In the genomic region with DNA sequence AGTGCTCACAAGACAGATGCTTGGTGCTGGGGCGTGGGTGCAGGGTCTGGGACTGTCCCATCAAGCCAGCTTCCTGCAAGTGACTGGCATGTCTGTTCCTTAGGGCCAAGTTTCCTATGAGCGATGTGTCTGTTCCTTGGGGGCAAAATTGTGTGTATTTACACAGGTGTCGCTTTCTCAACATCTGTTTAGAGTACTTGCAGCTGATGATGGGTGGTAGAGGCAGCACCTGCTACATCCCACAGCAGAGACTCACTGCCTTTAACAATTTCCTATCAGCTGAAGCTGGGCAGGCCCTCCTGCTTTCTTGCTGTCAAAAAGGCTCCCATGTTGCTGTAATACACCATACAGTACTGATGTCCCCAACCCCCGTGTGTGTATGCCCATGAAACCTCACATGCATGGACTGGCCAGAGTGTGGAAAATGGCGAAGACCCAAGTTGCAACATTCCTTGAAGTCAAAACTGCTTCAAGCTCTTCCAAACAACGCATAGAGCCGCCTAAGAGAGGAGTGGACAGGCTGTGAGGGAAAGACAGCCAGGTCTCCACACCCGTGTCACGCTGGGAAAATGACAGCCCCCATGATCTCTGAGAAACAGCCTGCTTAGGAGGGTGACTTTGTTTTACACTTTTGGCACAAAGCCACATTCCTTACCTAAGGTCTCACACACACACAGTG, we compare ENCODE assay signal across 9 mouse cellular contexts. TPM values are rescaled to one million over a fixed set of nuclear protein-coding genes. Genes with fewer than 3 reads are reported as not detected.
DNase-seq lines count a peak whose midpoint lies in the region; ATAC-seq and TF ChIP-seq lines count a peak whose summit lies in the region.
"Had no signal": no experiment of that assay in that cellular context is flagged by ENCODE, and none has a peak within 500 bp of the region (broad histone marks: within the 10 kb centered on the region; RNA-seq: fewer than 3 reads in every experiment).

No protein-coding gene starts in this region.

- peak overlapping the region; percentile 97 for H3K4me2 ChIP-seq in liver, postnatal 0 days (ENCODE audit: low read depth, low read length)
- peak overlapping the region; percentile 60 for H3K4me2 ChIP-seq in stomach, embryonic 14.5 days (replicated peaks; ENCODE audit: low read depth, low read length)

- peak in 1 of 2 experiments; percentile 14 for DNase-seq in heart, adult 2 months
- DNase-seq in heart, postnatal 36 days, result no peak
- peak; percentile 31 to 63 for DNase-seq in right cerebral cortex, postnatal 10 days (ENCODE audit: low spot score in 2 of 2)
- no peak for DNase-seq in right cerebral cortex, postnatal 14 days
- peak; percentile 70 for DNase-seq in gonadal fat pad, adult 2 months (ENCODE audit: low read depth)
- no peak for DNase-seq in liver, postnatal 0 days

- no peaks in the 10 kb centered on the region for H3K36me3 ChIP-seq in heart, adult 2 months (ENCODE audit: control insufficient read depth, insufficient read depth, low read length)
- H3K36me3 ChIP-seq in liver, postnatal 0 days (replicated peaks; ENCODE audit: insufficient read depth, low read length), result peaks cover 28% of the 10 kb centered on the region
- H3K36me3 ChIP-seq in stomach, embryonic 14.5 days (ENCODE audit: control insufficient read depth, insufficient read depth, low read length), result peaks cover 21% of the 10 kb centered on the region
- H3K36me3 ChIP-seq: G1E had no signal

- peak overlapping the region; percentile 96 for H3K27ac ChIP-seq in heart, adult 2 months
- peak overlapping the region; percentile 89 for H3K27ac ChIP-seq in liver, postnatal 0 days (ENCODE audit: low read depth)
- peak overlapping the region; percentile 89 for H3K27ac ChIP-seq in stomach, embryonic 14.5 days (ENCODE audit: low read length)

- TF ChIP-seq CTCF in heart, adult 2 months (IDR thresholded peaks at IDR 0.05), result no peak
- TF ChIP-seq CTCF in liver, postnatal 0 days (IDR thresholded peaks at IDR 0.05; ENCODE audit: low read depth), result no peak

- no peak for TF ChIP-seq EP300 in heart, adult 2 months (IDR thresholded peaks at IDR 0.05; ENCODE audit: insufficient read depth, low read depth, low read length)
- no peak for TF ChIP-seq EP300 in liver, postnatal 0 days (IDR thresholded peaks at IDR 0.05; ENCODE audit: low read depth)

- peaks cover 21% of the 10 kb centered on the region for H3K4me1 ChIP-seq in heart, adult 2 months (ENCODE audit: control insufficient read depth, insufficient read depth, low read length)
- H3K4me1 ChIP-seq in liver, postnatal 0 days (ENCODE audit: insufficient read depth), result peaks cover 47% of the 10 kb centered on the region
- peaks cover 20% of the 10 kb centered on the region for H3K4me1 ChIP-seq in stomach, embryonic 14.5 days (ENCODE audit: control insufficient read depth, insufficient read depth, low read length)

- H3K9me3 ChIP-seq in liver, postnatal 0 days (ENCODE audit: low read length), result no peaks in the 10 kb centered on the region
- no peaks in the 10 kb centered on the region for H3K9me3 ChIP-seq in stomach, embryonic 14.5 days (ENCODE audit: control insufficient read depth, low read depth, low read length)

- no peaks in the 10 kb centered on the region for H3K27me3 ChIP-seq in heart, adult 2 months (ENCODE audit: control insufficient read depth, insufficient read depth, low read length)
- no peaks in the 10 kb centered on the region for H3K27me3 ChIP-seq in liver, postnatal 0 days (ENCODE audit: insufficient read depth, low read length)
- H3K27me3 ChIP-seq in stomach, embryonic 14.5 days (ENCODE audit: control insufficient read depth, insufficient read depth, low read length), result no peaks in the 10 kb centered on the region

- WGBS in heart, adult 2 months, result 28% methylated on average over 9 of the region's 9 CpGs
- WGBS in liver, postnatal 0 days (ENCODE audit: insufficient replicate concordance), result 28% methylated on average over 9 of the region's 9 CpGs
- WGBS in stomach, embryonic 14.5 days, result 18% methylated on average over 9 of the region's 9 CpGs

- intact Hi-C loops in heart, adult 2 months (cut with DNase I), result loop anchor here (2.0 to 5.0 kb wide), 4 partner anchors 31 to 278 kb away; a partner anchor contains a TSS
- intact Hi-C loops in heart, postnatal 36 days (cut with DNase I), result loop anchor here (2.0 to 5.0 kb wide), 3 partner anchors 33 to 278 kb away; a partner anchor contains a TSS

- ATAC-seq in liver, postnatal 0 days, result no peak
- no peak; the same call in 1 of the 2 replicates for ATAC-seq in stomach, embryonic 14.5 days (ENCODE audit: insufficient number of reproducible peaks, insufficient read depth, low FRiP score, low read depth)
- no peak for ATAC-seq in cerebellum, adult (ENCODE audit: insufficient number of reproducible peaks, low FRiP score, low TSS enrichment)

- no peak for TF ChIP-seq POLR2A in heart, adult 2 months (IDR thresholded peaks at IDR 0.05; ENCODE audit: insufficient read depth, low read depth, low read length)

- no peaks in the 10 kb centered on the region for H3K79me2 ChIP-seq in heart, adult 2 months (replicated peaks; ENCODE audit: control insufficient read depth, insufficient read depth, low read length)

- H3K4me3 ChIP-seq in heart, adult 2 months, result peak overlapping the region; percentile 89
- H3K4me3 ChIP-seq in liver, postnatal 0 days (ENCODE audit: low read depth, low read length), result peak overlapping the region; percentile 89
- H3K4me3 ChIP-seq in stomach, embryonic 14.5 days (ENCODE audit: low read depth, low read length), result peak overlapping the region; percentile 83

- H3K9ac ChIP-seq in heart, adult 2 months (ENCODE audit: low read depth, low read length), result peak overlapping the region; percentile 68
- H3K9ac ChIP-seq in liver, postnatal 0 days (replicated peaks), result peak overlapping the region; percentile 70
- H3K9ac ChIP-seq in stomach, embryonic 14.5 days (replicated peaks; ENCODE audit: low read depth, low read length), result peak overlapping the region; percentile 47

RNA-seq across cellular contexts. Expression of a gene that starts 0.9 kb away (rescaled TPM):
- 10 to 100 TPM; 17.3 to 17.5 TPM for total RNA-seq in heart, adult 2 months (2021)
- 17.3 and 23.7 TPM in 2 replicates for polyA plus RNA-seq in heart, adult 2 months (2012; rRNA removed)
- 10 to 100 TPM; 18.8 to 21.2 TPM for total RNA-seq in heart, postnatal 36 days (2021)
- polyA plus RNA-seq in gonadal fat pad, adult 2 months (2012; rRNA removed), result 125 and 165 TPM in 2 replicates
- polyA plus RNA-seq in liver, postnatal 0 days (2015; fragmentation: Nextera tagmentation; extraction: Ambion mirVana), result 36.3 and 40.3 TPM in 2 replicates
- 69.4 and 92.6 TPM in 2 replicates for polyA plus RNA-seq in stomach, embryonic 14.5 days (2014; fragmentation: Nextera tagmentation; extraction: Ambion mirVana)

Comparison
In these comparisons a context has a peak if more than half of its experiments do, and no peak if none do; other contexts are left out.
1. DNase-seq: peak in right cerebral cortex, postnatal 10 days (2 of 2) and gonadal fat pad, adult 2 months (single experiment); none in heart, postnatal 36 days (0 of 2), right cerebral cortex, postnatal 14 days (single experiment) and liver, postnatal 0 days (single experiment).
2. Peak in every context shown above with its lines, with median percentiles within 50 percentile points of each other: H3K27ac ChIP-seq, H3K4me3 ChIP-seq and H3K9ac ChIP-seq.